Mouse (Mus musculus) heart, adult 8-10 months (tissue): ENCODE measurements at regions not wholly inside any gene's neighbourhood (a gene's known extent, or its start where the extent isn't known, plus 50 kb on each side); places are given as distances from the start of the nearest gene placed in this dataset.

Source experiments
- DNase-seq: peaks from one replicate; pipeline ENCODE4 v3.0.0; 2022; ENCODE audit warnings: low spot score

DNA sequence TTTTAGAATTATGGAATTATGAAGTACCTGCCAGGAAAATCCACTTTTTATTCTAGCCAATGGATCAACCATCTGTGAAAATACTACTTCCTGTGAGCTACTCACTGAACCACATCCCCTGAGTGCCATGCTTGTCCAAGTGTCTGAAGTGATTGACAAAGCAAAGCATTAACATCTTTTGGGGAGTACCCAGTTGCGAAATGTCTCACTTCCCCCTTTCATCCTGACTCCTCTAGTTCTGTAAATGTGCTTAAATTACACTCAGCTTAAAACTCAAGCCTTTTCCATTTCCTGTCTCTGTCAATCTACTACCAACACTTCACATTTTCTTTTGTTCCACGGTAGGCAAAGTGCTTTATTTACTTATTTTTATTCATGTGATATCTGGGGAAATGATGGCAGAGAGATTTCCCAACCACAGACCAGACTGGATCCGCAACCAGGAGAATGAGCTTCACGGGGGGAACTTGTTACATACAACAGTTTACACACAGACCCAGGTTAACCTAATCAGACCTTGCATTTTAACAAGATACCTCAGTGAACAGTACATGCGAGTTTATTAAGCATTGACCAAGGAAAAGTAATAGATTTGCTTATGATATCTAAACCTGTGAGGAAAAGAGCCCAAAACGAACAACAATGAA lies 726.1 kb upstream of the Cited2 start:
- DNase-seq = peak; percentile 30

DNA sequence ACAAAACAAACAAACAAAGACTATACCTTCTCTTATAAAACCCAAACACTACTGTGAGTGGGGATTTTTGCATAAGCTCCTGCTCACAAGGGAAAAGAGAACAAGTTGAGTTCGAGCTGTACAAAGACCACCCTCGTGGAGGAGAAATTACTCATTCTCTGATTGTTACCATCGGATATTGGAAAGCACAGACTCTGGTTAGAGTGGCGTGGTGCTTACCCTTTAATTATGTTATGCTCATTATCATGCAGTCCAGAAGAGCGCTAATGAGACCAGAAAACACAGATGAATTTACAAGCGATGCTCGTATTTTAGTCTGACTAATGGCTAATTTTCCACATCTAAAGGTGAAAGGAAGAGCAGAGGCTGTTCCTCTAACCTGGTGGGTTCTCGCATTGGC lies 721.7 kb upstream of the Cited2 start:
- DNase-seq = no peak

DNA sequence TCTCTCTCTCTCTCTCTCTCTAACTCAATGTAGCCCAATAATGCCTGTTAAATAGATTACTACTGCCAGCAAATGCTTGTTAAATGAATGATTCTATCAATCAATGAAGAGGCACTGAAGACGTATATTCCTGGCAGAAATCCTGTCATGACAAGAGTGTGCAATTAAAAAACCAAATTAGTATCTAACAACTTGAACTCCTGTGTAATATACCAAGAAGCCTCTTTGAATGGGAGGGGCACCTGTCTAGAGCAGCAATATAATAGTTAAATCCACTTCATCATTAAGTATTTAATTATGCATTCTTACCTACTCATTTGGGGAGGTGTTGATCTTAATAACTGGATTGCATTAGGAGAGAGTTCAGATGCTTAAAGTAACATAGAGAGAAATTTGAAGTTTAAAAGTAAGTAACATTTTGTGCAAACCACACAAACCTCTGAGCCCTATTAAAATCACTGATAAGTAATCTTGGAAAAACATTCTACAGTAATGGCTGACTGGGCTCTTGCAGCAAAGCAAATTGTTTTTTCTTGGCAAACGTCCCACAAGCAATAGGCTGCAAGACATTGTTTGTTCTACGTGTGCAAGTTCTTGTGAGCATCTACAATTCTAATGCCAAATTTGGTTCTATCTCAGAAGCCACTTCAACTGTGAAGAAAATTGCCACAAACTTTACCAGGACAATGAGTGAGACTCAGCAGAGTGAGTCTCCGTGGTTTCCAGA lies 719.7 kb upstream of the Cited2 start:
- no peak for DNase-seq

DNA sequence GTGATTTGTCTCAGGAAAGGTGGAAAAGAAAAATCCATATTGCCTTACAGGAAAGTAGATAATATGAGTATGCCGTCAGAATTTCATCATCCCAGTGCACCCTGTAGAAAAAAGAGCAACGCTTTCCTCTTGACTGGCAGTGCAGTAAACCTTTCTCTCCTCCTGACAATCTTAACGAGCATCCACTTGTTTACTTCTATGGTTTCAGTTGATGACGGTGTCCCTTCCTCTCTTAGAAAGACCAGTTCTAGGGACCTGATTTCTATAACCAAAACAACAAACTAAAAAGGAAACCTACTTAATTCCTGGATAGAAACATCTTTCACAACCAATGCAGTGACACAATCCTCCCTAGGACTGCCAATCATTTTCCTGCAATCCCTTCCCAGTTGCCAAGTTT lies 714.3 kb upstream of the Cited2 start:
- DNase-seq = no peak

DNA sequence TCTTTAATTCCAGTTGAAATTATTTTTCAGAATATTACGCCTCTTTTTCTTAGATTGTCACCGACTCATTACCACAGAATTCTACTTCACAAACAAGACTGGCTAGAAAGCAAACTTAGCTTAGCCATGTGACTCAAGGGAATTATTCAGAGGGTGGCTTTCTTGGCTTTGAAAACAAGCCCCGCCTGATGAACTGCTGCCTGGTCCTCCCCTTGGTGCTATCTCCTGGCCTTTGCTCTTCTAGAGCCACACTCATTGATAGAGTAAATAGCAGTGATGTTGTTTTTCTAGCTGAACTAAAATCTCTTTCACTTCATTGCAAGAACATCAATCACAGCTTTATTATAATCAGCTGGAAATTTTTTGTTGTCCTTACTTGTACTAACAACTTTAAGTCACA lies 713.0 kb upstream of the Cited2 start:
- DNase-seq = no peak

DNA sequence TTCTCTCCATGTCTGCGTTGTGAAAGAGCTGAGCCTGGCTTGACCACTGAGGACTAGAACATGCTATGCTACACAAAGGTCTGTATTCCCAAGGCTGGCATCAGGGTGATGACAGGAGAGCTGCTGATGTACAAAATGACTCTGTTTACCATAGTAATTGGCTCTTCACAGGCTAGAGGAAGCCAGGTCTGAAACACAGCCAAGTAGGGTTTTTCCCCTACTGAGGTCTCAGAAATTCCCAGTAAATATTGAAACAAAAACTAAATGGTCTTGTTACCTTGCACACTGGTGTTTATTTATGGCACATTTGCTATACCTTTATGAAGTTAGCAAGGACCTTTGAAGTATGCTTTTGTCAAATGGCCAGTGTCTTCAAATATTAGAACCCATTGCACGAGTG lies 711.1 kb upstream of the Cited2 start:
- no peak for DNase-seq

DNA sequence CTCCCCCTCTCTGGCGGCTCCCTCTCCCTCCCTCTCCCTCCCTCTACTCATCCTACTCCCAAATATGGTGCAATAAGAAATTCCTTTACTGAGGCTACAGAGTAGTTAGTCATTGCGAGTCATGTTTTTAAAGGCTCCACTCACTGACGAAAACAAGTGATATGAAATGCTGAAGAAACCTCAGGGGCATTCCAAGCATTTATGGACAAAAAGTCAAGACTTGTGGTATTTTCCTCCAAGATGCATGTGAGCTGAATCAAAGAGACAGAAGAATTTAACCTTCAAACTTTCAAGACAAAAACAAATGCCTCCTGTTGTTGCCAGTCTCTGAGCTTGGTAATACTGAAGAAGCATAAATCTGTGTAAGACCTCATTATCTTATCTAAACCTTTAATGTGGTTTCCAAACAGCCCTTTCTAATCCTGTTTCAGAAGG lies 710.5 kb upstream of the Cited2 start:
- no peak for DNase-seq

DNA sequence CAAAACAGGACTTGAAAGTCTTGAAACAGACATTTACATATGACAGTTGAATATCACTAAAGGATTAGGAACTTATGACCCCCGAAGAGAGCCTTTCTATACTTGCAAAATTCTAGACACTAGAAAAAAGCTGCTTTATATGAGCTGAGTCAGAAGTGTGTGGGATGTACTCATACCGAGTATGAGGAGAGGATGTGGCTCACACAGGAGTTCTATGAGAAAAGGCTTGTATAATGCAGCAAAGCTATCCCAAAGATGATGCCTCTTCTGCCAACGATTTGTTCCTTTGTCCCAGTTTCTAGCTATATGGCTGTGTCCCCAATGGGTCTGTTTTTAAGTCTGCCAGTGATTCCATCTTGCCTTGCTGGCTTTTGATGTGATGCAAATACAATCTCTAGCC lies 708.2 kb upstream of the Cited2 start:
- no peak for DNase-seq

DNA sequence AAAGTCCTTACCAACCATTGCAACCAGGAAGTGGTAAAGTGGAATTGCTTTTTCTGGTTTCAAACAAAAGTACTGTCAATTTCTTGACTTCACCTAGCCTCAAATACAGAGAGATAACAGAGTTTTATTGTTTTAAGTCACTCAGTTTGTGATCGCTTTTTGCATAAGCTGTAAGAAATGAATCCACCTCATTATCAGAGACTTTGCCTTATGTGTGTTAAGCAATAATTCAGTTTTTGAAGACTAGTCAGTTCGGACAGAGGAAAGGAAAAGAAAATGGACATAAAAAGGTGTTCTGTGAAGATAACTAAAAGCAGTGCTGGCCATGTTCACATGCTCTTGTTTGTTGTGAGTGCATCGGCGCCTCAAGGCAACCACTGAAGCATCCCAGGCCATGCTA lies 706.2 kb upstream of the Cited2 start:
- no peak for DNase-seq

DNA sequence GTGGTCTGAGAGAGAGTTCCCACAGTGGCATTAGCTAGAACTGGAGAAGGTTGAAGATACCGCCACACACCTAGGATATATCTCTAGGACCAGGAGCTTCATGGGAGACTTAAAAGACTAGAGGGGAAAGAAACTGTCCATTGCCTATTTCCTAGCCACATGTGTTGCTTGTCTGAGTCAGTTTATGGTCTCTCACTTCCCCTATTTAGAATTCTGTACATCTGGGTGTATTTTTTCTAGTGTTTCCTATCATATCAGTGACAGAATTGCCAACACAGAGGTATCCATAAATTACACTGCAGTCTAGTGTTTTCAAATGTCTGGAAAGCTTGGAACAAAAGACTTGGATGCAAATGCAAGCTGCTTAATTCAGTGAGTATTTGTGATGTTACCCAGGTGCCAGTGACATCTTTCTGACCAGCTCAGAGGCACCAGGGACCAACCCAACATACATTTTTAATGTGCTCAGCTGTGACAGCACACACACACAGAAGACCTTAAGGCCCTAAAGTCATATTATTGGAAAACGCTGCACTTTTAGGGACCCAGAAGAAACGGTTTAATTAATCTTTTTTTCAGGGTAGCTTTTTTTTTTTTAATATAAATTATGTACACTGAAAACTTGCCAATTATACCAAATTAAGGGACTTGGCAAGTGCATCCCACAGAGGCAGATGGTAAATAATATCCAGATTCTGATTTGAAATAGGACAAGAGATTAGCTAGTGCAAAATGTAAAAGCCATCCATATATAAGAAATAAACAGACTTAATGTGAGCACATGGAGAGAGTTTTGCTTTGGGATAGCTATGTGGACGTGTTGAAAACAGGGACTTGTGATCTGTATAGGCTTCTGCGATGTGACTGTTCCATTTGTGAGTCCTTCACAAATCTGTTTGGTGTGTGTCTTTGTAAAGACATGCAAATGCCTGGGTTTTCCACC lies 700.5 kb upstream of the Cited2 start:
- DNase-seq = no peak

DNA sequence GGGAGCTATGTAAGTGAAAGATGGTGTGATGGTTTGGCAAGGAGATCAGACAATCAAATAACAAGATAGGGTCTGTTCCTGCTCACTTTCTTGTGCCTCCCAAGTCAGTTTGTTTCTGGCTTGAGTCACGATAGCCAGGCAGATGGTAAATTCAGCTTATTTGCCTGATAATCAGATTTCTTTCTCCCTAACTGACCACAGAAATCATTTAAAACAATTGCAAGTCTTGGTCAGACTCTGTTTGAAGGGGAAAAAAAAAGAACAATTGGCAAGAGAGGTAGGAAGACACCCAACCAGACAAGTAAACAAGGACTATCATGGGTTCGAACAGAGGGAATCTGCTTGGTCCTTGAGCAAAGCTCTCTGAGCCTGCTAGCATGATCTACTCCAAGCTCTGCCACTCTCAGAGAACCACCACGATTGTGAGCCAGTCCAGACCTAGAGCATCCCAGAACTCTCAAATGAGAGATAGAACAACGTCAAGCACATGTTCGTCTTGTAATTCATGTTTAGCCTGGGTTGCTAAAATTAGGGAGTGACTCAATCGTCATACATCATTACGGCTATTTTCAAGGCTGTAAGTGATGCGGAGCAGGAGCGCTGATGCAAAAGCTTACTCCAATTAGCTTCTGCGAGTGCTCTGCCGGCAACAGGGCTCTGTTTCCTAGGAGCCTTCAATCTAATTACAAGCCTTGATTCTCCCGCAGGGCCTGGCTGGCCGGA lies 699.3 kb upstream of the Cited2 start:
- peak; percentile 34 for DNase-seq

DNA sequence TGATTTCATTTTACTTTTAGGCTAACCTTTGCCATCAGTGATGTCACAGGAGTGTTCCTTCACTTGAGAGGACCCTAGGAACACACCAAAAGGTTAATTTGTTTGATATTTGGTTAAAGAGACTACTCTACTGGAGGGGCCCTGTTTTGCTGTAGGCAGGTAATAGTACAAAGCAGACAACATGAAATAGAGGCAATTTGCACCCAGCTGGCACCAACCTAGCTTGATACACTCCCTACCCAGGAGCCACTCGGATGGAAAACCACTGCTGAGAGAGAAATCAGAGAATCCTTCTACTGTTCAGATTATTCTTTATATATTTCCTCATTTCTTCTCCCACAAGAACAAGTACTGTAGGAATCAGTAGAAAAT lies 698.7 kb upstream of the Cited2 start:
- DNase-seq = no peak

DNA sequence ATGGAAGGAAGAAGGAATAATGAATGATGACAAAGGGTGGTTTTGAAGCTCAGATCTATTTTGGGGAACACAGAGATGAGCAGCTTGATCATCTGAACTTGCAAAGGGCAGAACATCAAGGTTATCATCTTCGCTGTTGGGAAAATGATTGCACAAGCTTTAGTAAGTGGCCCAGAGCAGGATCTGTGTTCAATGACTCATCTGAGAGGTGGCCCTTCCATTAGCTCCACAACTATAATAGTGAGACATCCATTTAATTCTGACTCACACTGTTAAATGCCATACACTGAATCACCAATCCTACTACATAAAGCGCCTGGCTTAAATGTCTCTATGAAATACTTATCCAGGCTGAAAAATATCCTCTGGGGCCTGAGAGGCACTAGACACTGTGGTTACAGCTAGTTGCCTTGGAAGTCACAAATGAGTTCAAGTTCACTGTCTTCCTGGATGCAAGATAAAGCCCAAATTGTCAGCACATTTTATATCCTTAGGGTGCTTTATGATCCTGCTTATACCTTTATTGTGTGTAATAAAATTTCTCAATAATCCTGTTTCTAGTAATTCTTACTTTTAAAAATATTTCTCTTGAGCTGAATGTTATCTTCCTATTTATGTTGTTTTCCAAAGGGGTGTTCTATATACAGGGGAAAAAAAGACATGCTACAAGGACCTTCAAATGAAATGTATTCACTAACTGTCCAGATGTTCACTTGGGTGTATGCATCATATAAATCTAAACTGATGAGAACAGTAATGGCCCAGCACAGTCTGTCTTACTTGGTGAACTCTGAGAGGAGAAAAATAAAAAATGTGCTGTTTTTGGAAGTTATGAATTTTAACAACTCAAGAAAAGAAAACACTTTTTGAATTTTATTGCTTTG lies 687.9 kb upstream of the Cited2 start:
- no peak for DNase-seq

DNA sequence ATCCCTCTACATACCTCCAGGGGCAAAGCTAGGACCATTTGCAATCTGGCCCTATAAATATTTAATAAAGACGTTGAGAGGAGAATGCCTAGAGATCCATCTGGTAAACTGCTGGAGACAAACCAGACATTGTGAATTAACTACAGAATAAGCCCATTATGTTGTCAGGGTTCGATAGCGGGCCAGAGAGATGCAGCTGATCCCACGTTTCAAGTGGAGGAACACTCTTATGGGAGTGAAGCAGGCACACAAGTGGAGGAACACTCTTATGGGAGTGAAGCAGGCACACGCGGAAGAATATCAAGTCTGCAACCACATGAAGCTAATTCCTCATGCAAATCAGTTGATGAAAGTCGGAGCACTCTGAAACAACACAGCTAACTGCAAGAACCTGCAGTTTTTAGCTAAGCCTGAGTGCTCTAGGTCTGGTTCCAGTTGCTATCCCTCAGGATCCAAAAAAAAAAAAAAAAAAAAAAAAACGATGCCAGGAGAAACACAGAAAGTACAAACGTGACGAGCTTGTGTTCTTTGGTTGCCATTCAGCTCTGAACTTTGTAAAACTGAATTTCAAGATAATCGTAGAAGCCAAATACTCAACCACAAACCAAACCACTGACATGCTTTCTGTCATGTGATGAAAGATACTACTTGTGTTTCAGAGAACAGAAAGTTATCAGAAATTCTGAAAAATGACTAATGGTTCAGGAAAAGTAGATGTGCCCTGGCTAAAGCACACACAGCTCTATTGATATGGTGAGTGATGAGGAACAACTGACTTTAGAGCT lies 684.6 kb upstream of the Cited2 start:
- DNase-seq = no peak

DNA sequence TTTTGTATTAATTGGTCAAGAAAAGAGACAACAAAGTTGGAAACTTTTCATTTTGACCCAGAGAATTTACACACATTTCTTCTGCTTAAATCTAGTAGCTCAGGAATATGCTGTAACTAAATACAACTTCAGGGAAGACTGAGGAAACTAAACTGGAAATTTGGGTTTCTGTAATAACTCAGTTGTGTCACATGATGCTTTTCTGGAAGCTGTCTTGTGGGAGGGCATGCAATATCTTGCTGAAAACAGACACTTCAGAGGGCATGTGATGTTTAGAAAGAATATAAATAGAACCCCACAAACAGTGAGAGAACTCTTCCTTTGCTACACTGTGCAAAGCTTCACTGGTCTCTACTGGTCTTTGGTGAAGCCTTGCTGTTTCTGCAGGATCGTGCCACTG lies 680.9 kb upstream of the Cited2 start:
- no peak for DNase-seq

DNA sequence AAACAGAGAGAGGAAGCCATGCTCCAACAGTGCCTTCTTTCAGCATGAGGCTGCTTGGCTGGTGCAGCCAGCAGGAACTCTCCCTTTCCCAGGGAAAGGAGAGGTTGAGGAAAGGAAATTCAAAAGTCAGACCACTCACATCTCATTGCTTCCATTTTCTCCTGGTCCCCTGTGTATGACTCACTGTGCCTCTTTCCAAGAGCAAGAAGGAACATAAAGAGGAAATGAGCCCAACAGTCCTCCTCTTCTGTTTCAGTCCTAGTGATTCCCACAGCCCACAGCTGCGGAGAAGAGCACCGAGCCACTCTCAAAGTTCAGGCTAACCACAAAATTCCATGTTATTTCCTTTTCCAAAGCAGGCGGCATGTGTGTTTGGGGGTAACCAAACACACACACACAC lies 680.0 kb upstream of the Cited2 start:
- peak; percentile 27 for DNase-seq

DNA sequence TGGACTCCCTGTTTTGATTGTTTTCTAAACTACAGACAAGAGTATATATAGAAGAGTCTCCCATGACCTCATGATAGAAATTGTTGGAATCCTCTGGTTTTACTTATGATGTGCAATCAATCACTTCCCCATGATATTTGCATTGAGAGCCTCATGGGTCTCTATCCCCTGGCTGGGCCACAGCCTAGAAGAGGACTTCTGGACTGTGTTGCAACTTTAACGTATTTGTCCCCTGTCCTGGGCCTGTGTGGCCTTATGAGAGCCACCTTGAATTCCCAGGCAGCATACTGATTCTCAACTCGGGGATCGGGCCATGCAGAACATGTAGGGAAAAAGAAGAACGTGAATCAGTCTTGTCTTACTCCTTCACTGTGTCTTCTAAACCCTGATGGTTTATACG lies 676.3 kb upstream of the Cited2 start:
- DNase-seq = no peak

DNA sequence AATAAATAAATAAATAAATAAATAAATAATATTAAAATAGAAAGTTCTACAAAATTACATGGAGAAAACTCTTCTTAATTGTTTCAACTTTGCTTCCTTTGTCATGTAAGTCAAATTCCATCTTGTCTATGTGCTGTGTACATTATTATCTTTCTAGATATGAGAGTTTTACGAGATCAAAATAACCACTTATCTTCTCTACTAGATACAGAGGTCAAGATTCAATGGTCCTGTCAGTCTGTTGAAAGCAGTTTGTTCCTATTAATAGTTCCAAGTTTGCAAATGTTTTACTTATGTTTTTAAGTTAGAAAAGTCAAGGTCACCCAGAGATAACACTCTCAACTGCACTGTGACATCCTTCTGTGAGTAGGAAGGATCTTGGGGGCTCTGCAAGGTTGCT lies 650.1 kb upstream of the Cited2 start:
- no peak for DNase-seq

DNA sequence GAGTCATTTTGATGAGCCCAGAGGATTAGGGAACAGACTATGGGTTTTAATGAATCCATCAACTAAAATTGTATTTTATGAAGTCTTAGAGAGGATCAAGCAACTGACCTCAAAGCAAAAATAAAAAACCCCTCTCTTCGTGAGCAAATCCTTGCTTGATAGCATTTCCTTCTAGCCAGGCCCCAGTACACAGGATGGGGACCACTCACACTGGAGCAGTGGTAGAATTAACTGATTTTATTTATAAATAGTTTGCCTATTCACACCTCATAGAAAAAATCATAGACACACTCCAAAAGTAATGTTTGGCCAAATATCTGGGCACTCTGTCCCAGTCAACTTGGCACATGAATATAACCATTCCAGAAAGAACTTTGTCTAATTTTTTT lies 649.0 kb upstream of the Cited2 start:
- no peak for DNase-seq

DNA sequence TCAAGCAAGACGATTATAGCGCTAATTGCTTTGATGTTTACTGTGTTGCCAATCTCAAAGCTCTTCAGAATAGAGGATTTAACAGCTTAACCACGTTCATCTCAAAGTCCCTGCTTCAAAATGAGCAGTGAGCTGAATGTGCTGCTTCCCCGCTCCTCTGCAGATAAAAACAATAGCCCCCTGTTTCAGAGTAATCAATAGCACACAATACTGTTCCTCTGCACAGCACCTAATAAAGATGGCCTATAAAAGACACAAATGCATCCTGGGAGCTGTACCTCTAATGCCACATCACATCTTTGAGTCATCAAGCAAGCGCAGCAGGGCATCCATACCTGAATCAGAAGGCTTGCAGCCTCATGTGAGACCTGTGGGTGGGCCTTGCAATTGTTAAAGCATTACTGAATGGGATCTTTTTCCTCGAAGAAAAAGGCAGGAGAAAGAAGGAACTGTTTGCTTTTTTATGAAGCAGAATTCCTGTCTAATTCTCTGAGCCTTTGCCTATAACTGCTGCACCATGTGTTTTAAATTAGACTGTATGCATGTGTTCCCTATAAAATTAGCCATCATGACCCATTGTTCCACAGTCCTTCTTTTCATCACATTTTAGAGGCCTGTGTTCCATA lies 648.5 kb upstream of the Cited2 start:
- DNase-seq = no peak
